Mouse (Mus musculus): Measurements from ENCODE around the gene Folr2. TPM values are rescaled to one million over a fixed set of nuclear protein-coding genes. Genes with fewer than 3 reads are reported as not detected.
A peak's percentile ranks its signal among the peaks of the same experiment; 100 is the strongest.

The Folr2 gene
- polyA plus RNA-seq (2015; fragmentation: Nextera tagmentation; extraction: Ambion mirVana), result 3.3 and 3.5 TPM in 2 replicates

DNA sequence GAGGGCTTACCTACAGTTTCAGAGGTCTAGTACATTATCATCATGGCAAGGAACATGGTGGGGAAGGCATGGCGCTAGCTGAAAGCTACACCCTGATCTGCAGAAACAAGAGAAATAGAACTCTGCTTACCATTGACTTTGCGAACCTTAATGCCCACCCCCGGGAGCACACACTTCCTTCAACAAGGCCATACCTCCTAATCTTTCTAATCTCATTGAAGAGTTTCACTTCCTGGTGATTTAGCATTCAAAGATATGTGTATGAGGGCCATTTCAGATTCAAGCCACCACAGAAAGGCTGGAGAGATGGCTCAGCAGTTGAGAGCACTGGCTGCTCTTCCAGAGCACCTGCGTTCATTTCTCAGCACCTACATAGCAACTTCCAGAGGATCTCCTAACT is at the start of gene Folr2:
TSS of gene Folr2 (minus strand) at position 101 of the 400 bp plus-strand sequence.
- H3K27ac ChIP-seq, result no peak within 1 kb of the TSS
- no peak within 1 kb of the TSS for H3K9ac ChIP-seq
- H3K4me2 ChIP-seq, result no peak within 1 kb of the TSS
- ATAC-seq (ENCODE audit: low FRiP score), result no peak
- no peaks in the 10 kb centered on the region for H3K9me3 ChIP-seq
- no peaks in the 10 kb centered on the region for H3K27me3 ChIP-seq
- 90% methylated on average over 4 of the region's 4 CpGs for WGBS
- H3K36me3 ChIP-seq, result no peaks in the 10 kb centered on the region
- H3K4me1 ChIP-seq (replicated peaks), result no peaks in the 10 kb centered on the region
- H3K4me3 ChIP-seq, result no peak within 1 kb of the TSS

DNA sequence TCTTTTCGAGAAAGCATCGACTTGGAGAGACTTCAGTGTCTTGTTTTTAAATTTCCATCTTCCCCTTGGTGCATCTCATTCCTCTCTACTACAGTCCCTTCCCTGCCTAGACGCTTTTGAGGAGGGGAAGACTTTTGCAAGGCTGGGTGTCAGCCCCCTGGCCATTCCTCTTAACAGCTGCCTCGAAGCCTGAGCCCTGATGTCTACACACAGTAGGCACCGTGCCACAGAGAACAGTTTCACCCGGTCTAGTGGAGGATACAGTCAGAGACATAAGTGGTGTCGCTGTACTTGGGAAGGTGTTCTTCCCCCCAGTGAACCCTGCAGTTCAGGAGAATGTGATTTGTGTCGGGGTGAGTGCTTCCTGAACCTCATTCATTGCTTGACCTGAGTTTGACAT is 49.7 kb upstream of the Folr2 start:
- peaks cover 30% of the 10 kb centered on the region for H3K4me1 ChIP-seq (replicated peaks)
- H3K4me3 ChIP-seq, result peak overlapping the region; percentile 77
- H3K36me3 ChIP-seq, result peaks cover 40% of the 10 kb centered on the region
- H3K27me3 ChIP-seq, result no peaks in the 10 kb centered on the region
- ATAC-seq (ENCODE audit: low FRiP score), result no peak
- H3K27ac ChIP-seq, result peak overlapping the region; percentile 97; the same call in 1 of the 2 replicates
- no peaks in the 10 kb centered on the region for H3K9me3 ChIP-seq
- H3K9ac ChIP-seq, result peak overlapping the region; percentile 88
- H3K4me2 ChIP-seq, result peak overlapping the region; percentile 74
- WGBS, result 81% methylated on average over 8 of the region's 8 CpGs

DNA sequence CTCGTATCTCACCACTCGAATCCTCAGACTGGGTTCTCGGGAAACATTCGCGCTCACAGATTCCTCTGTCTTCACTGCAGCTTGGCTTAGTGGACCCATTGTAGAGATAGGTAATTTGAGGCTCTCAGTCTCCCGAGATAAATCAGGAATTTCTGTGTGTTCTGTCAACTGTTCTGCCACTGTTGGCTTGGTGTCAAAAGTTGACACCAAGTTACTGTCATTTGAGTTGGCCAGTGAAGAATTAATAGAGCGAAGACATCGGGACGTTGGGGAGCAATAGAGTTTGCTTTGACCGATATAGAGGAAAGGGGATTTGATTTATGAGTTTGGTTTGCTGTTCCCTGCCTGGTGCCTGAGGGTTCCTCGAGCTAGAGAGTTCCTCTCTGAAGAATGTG is 49.3 kb upstream of the Folr2 start, which contains the start of gene Tomt:
TSS of gene Tomt (minus strand) at position 73 of the 395 bp plus-strand sequence.
- peak within 1 kb of the TSS; percentile 97 for H3K27ac ChIP-seq
- H3K4me3 ChIP-seq, result peak within 1 kb of the TSS; percentile 77
- H3K9ac ChIP-seq, result peak within 1 kb of the TSS; percentile 88
- H3K36me3 ChIP-seq, result peaks cover 40% of the 10 kb centered on the region
- WGBS, result 21% methylated on average over 11 of the region's 11 CpGs
- H3K4me2 ChIP-seq, result peak within 1 kb of the TSS; percentile 74
- no peaks in the 10 kb centered on the region for H3K27me3 ChIP-seq
- ATAC-seq (ENCODE audit: low FRiP score), result no peak
- peaks cover 30% of the 10 kb centered on the region for H3K4me1 ChIP-seq (replicated peaks)
- H3K9me3 ChIP-seq, result no peaks in the 10 kb centered on the region

DNA sequence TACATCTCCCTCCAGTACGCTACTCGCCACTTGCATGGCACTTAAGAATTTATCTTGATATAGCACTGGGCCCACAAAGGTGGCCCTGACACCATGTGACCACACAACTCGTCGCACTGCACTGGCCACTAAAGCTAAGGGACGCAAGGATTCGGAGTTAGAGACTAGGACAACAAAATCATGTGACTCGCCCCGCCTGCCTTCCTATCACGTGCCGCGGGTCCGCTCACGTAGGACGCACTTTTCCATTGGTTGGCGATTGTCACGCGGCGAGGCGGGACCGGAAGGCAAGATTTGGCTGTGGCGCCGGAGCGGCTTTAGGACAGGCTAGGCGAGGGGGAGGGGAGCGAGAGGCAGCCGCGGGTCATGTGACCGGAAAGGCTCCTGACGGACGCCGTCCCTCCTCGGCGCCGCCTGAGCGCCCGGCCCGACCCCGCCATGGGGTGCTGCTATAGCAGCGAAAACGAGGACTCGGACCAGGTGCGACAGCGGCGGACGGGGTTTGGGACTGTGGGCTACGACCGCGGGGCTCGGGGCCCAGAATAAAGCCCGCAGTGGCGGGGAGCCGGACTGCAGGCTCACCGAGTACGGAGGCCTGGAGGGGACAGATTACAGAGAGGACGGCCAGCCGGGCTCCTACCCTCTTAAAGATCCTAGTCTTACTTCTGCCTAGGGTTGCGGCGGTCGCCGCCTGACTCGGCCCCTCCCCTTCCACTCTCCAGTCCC is 48.7 kb upstream of the Folr2 start, which contains the start of gene Lamtor1:
TSS of gene Lamtor1 (plus strand) at position 344 of the 726 bp plus-strand sequence.
- Histone ChIP-seq H3K4me1 (replicated peaks) (peaks cover 30% of the 10 kb centered on the region), H3K4me2 (peak within 1 kb of the TSS; percentile 74), H3K4me3 (peak within 1 kb of the TSS; percentile 77), H3K9ac (peak within 1 kb of the TSS; percentile 88), H3K27ac (peak within 1 kb of the TSS; percentile 97), H3K27me3 (no peaks in the 10 kb centered on the region), H3K36me3 (peaks cover 40% of the 10 kb centered on the region), H3K9me3 (no peaks in the 10 kb centered on the region)
- WGBS, result under 1% methylated on average over 60 of the region's 61 CpGs
- peak; percentile 98 for ATAC-seq (ENCODE audit: low FRiP score)

DNA sequence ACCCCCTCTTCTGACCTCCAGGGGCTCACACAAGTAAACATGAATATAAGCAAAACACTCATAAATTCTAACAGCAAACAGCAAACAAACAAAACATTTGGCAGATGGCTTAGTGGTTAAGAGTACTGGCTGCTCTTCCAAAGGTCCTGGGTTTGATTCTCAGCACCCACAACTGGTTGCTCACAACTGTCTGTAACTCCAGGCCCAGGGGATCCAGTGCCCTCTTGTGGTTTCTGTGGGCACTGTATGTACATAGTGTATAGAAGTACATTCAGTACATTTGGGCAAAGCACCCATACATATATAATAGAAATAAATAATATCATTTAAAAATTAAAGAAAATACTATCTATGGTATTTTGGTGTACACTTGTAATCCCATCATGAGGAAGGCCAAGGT is 45.9 kb upstream of the Folr2 start:
- no peaks in the 10 kb centered on the region for H3K9me3 ChIP-seq
- no peak overlapping the region for H3K27ac ChIP-seq
- H3K36me3 ChIP-seq, result peaks cover 30% of the 10 kb centered on the region
- peaks cover 20% of the 10 kb centered on the region for H3K4me1 ChIP-seq (replicated peaks)
- no peak for ATAC-seq (ENCODE audit: low FRiP score)
- H3K27me3 ChIP-seq, result no peaks in the 10 kb centered on the region
- H3K4me2 ChIP-seq, result no peak overlapping the region
- H3K9ac ChIP-seq, result no peak overlapping the region
- no peak overlapping the region for H3K4me3 ChIP-seq

DNA sequence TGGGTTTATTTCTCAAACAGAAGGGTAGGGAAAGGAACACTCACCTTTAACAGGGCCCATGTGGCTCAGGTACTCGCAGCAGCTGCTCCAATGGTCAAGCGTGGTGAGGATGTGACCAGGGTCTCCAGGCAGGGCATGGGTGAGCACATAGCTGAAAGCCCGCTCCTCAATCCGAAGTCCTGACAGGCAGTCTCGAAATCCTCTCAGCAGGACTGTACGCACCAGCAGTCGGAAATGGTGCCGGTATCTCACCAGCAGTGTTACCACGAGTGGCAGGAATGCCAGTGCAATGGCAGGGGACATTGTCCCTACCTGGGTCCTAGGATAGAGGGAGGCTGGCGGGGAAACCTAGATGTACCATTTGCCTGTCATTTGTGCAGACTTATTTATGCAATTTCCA is 45.0 kb upstream of the Folr2 start:
- Histone ChIP-seq H3K36me3 (peaks cover 30% of the 10 kb centered on the region), H3K9me3 (no peaks in the 10 kb centered on the region), H3K27ac (no peak overlapping the region), H3K4me1 (replicated peaks) (peaks cover 18% of the 10 kb centered on the region), H3K4me3 (no peak overlapping the region), H3K9ac (no peak overlapping the region), H3K4me2 (no peak overlapping the region), H3K27me3 (no peaks in the 10 kb centered on the region)
- WGBS, result 95% methylated on average over 10 of the region's 10 CpGs
- ATAC-seq (ENCODE audit: low FRiP score), result no peak

DNA sequence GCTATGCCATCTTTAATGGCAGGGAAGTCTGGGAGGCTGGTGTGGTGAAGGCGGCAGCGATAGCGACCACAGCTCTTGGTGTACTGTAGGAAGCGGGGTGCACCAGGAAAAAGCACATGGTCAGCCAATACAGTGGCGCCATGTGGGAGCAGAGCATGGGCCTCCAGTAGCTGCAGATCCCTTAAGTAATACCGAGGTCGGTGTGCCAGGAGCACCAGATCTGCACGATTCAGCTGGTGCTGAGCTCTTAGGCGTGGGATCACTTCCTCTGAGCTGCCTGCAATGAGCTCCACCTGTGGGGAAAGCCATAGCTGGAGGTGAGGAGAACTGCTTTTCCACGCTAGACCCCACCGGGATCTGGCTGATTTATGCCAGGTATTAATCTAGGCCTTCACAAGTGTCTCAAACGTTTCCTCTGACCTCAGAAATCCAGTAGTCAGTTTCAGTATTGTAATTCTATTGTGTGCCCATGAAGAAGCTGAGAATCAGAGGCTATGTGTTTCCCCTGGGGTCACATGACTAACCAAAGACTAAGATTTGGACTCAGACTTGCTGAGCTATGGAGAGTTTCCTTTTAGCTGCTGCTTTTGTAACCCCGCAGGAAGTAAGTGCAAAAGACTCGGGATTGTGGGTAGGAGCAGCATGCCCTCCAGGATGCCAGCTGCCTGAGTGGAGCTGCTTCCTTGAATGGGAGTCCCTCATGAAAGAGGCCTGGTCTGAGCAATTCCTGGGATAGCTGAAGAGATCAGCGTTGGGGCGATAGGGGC is 43.5 kb upstream of the Folr2 start:
- Histone ChIP-seq H3K4me2 (no peak overlapping the region), H3K27me3 (no peaks in the 10 kb centered on the region), H3K27ac (no peak overlapping the region), H3K9me3 (no peaks in the 10 kb centered on the region), H3K4me1 (replicated peaks) (peaks cover 13% of the 10 kb centered on the region), H3K36me3 (peaks cover 30% of the 10 kb centered on the region), H3K4me3 (no peak overlapping the region), H3K9ac (no peak overlapping the region)
- 92% methylated on average over 16 of the region's 16 CpGs for WGBS
- ATAC-seq (ENCODE audit: low FRiP score), result no peak

DNA sequence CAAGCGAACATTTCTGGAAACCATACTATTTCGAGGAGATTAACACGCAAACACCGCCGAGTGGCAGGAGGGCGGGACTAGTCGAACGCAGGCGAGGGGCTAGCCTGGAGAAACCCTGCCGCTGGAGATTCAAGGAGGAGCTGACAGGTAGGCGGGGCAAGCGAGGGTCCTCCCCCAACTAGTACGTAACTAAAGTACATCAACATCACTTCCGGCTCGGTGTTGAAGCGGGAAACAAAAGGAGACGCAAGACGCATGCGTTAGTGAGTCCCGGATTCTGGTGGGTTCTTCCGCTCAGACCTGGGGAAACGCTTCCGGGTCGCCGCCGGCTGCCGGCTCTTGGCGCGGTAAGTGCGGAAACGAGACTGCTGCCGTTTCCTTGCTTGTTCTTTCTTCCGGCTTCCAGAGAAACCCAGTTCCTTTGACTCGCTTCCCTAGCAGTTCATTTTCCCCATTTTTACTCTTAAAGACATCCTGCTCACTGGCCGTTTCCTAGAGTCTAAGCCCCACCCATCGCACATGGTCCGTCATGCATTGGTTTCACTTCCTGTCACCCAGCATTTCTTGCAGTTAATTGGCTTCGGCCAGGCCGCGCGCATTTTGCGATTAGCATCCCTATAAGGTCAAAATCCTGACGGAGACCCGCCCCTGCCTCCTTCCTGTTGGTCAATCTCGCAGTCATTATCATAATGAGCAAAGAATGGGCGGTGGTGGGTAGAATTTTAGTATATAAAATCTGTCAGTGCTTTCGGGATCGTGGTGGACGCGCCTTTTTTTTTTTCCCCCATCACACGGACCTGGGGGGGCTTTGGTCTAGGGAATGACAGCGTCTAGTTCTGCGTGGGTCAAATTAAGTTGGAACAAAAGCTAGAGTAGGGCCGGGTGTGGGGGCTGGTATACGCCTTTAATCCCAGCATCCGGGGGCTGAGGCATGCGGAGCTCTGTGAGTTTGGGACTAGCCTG is 39.4 kb upstream of the Folr2 start:
- H3K9ac ChIP-seq, result peak overlapping the region; percentile 72
- WGBS, result under 1% methylated on average over 57 of the region's 57 CpGs
- ATAC-seq (ENCODE audit: low FRiP score), result peak; percentile 98

DNA sequence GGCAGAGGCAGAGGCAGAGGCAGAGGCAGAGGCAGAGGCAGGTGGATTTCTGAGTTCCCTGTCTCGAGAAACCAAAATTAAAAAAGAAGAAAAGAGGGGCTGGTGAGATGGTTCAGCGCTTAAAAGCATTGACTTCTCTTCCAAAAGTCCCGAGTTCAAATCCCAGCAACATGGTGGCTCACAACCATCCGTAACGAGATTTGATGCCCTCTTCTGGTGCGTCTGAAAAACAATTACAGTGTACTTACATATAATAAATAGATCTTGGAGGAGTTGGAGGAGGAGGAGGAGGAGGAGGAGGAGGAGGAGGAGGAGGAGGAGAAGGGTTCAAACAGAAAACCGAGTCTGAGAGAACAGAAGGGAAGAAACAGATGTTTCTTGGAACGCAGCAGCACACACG is 38.7 kb upstream of the Folr2 start:
- Histone ChIP-seq H3K4me3 (peak overlapping the region; percentile 51), H3K4me2 (peak overlapping the region; percentile 42), H3K9me3 (no peaks in the 10 kb centered on the region), H3K9ac (peak overlapping the region; percentile 60; the same call in 1 of the 2 replicates), H3K36me3 (peaks cover 8% of the 10 kb centered on the region), H3K27me3 (no peaks in the 10 kb centered on the region), H3K4me1 (replicated peaks) (peaks cover 18% of the 10 kb centered on the region), H3K27ac (peak overlapping the region; percentile 92)
- ATAC-seq (ENCODE audit: low FRiP score), result no peak
- 40% methylated on average over 9 of the region's 9 CpGs for WGBS

More for the DNA sequence above, 39.4 kb upstream of the Folr2 start:
- Histone ChIP-seq H3K9me3 (no peaks in the 10 kb centered on the region), H3K27ac (peak overlapping the region; percentile 92), H3K27me3 (no peaks in the 10 kb centered on the region), H3K4me1 (replicated peaks) (peaks cover 18% of the 10 kb centered on the region), H3K36me3 (peaks cover 15% of the 10 kb centered on the region), H3K4me3 (peak overlapping the region; percentile 51), H3K4me2 (peak overlapping the region; percentile 53)

DNA sequence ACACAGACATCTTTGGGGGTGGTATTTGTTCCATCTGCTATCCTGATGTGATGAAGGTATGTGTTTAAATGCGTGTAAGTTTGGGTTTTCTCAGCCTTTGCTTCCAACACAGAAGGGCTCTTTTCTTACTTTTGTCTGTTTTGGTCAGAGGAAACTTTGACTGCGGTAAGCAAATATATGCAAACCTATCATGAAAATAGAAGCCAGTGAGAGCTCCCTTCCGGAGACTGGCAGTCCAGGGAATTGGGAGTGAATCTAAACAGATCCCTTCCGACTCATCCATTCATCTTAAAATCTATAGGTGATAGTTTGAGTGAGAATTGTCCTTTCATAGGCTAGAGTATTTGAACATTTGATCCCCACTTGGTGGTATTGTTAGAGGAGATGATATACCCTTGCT is 31.5 kb upstream of the Folr2 start:
- no peak overlapping the region for H3K9ac ChIP-seq
- H3K4me2 ChIP-seq, result no peak overlapping the region
- ATAC-seq (ENCODE audit: low FRiP score), result no peak
- no peaks in the 10 kb centered on the region for H3K9me3 ChIP-seq
- no peak overlapping the region for H3K27ac ChIP-seq
- H3K27me3 ChIP-seq, result no peaks in the 10 kb centered on the region
- H3K36me3 ChIP-seq, result no peaks in the 10 kb centered on the region
- 82% methylated on average over 4 of the region's 4 CpGs for WGBS
- H3K4me1 ChIP-seq (replicated peaks), result no peaks in the 10 kb centered on the region
- H3K4me3 ChIP-seq, result no peak overlapping the region

DNA sequence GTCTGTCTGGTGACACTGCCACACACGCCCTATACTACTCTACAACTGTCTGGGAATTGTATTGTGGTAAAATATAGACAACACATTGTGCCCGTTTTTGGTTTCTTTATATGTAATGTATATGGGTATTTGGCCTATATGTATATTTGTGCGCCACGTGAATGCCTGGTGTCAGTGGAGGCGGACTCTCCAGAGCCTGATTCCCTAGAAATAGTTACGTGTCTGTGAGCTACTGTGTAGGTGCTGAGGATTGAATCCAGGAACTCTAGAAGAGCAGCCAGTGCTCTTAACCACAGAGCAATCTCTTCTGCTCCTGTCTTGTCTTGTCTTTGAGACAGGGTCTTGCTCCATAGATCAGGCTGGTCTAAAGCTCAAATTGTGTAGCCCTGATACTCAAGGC is 29.3 kb upstream of the Folr2 start:
- no peak for ATAC-seq (ENCODE audit: low FRiP score)
- H3K4me1 ChIP-seq (replicated peaks), result no peaks in the 10 kb centered on the region
- H3K27ac ChIP-seq, result no peak overlapping the region
- no peak overlapping the region for H3K9ac ChIP-seq
- H3K4me3 ChIP-seq, result no peak overlapping the region
- 87% methylated on average over 6 of the region's 6 CpGs for WGBS
- H3K9me3 ChIP-seq, result no peaks in the 10 kb centered on the region
- H3K36me3 ChIP-seq, result no peaks in the 10 kb centered on the region
- H3K4me2 ChIP-seq, result no peak overlapping the region
- no peaks in the 10 kb centered on the region for H3K27me3 ChIP-seq

DNA sequence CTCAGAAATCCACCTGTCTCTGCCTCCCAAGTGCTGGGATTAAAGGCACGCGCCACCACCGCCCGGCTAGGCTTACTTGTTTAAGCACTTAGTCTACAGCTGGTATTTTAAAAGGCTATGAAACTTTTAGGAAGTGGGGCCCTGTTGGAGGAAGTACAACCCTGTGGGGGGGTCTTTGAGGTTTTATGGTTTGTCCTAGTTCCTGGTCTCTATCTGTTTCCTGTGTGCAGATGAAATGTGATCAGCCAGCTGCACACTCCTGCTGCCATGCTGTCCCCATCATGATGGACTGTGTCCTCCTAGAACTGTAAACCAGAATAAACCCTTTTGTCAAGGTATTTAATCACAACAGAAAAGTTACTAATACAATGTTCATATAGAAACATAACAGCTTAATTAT is 27.2 kb upstream of the Folr2 start:
- H3K36me3 ChIP-seq, result no peaks in the 10 kb centered on the region
- no peak for ATAC-seq (ENCODE audit: low FRiP score)

More for the DNA sequence above, 27.2 kb upstream of the Folr2 start:
- Histone ChIP-seq H3K9me3 (no peaks in the 10 kb centered on the region), H3K4me2 (no peak overlapping the region), H3K4me3 (no peak overlapping the region), H3K27me3 (no peaks in the 10 kb centered on the region), H3K4me1 (replicated peaks) (no peaks in the 10 kb centered on the region), H3K9ac (no peak overlapping the region), H3K27ac (no peak overlapping the region)
- 98% methylated on average over 4 of the region's 4 CpGs for WGBS

Measured in hindbrain, embryonic 13.5 days (tissue).